26 mouse cellular contexts compared by ENCODE assay signal in genomic region chr1:169367316-169367715, GRCm38 (mm10).
DNase-seq lines count a peak whose midpoint lies in the region; ATAC-seq lines count a peak whose summit lies in the region.
"Had no signal": no experiment of that assay in that cellular context is flagged by ENCODE, and none has a peak within 500 bp of the region (broad histone marks: within the 10 kb centered on the region; RNA-seq: fewer than 3 reads in every experiment).

No protein-coding gene starts in this region.

- no peak overlapping the region for H3K4me3 ChIP-seq in forebrain, embryonic 10.5 days
- H3K4me3 ChIP-seq in forebrain, embryonic 15.5 days = no peak overlapping the region
- H3K4me3 ChIP-seq in hindbrain, embryonic 14.5 days (replicated peaks; ENCODE audit: low read length) = no peak overlapping the region
- no peak overlapping the region for H3K4me3 ChIP-seq in hindbrain, embryonic 12.5 days
- no peak overlapping the region for H3K4me3 ChIP-seq in kidney, embryonic 16.5 days (ENCODE audit: low read length)
- H3K4me3 ChIP-seq in midbrain, embryonic 14.5 days (replicated peaks; ENCODE audit: low read depth, low read length) = no peak overlapping the region
- no peak overlapping the region for H3K4me3 ChIP-seq in midbrain, embryonic 15.5 days
- H3K4me3 ChIP-seq: embryonic facial prominence, embryonic 10.5 days; embryonic facial prominence, embryonic 13.5 days; erythroblast, embryonic 14.5 days; heart, adult 2 months; heart, embryonic 10.5 days; heart, embryonic 13.5 days; hindbrain, embryonic 15.5 days had no signal

- no peak for ATAC-seq in forebrain, embryonic 15.5 days (replicated peaks)
- ATAC-seq in hindbrain, embryonic 14.5 days (ENCODE audit: low FRiP score) = no peak
- ATAC-seq in hindbrain, embryonic 12.5 days (ENCODE audit: low FRiP score) = no peak
- ATAC-seq in kidney, embryonic 16.5 days (ENCODE audit: low FRiP score, low TSS enrichment) = no peak; the same call in 1 of the 2 replicates
- ATAC-seq in midbrain, embryonic 14.5 days (ENCODE audit: low FRiP score, low TSS enrichment) = no peak
- no peak for ATAC-seq in midbrain, embryonic 15.5 days (replicated peaks)
- ATAC-seq: activated CD4-positive, CD25-positive, alpha-beta regulatory T cell, adult 4 months had no signal

- no peaks in the 10 kb centered on the region for H3K36me3 ChIP-seq in forebrain, embryonic 10.5 days (replicated peaks)
- no peaks in the 10 kb centered on the region for H3K36me3 ChIP-seq in forebrain, embryonic 15.5 days
- no peaks in the 10 kb centered on the region for H3K36me3 ChIP-seq in hindbrain, embryonic 14.5 days (replicated peaks; ENCODE audit: control insufficient read depth, insufficient read depth)
- no peaks in the 10 kb centered on the region for H3K36me3 ChIP-seq in hindbrain, embryonic 12.5 days
- no peaks in the 10 kb centered on the region for H3K36me3 ChIP-seq in kidney, embryonic 16.5 days (ENCODE audit: insufficient read depth, low read length)
- H3K36me3 ChIP-seq in midbrain, embryonic 14.5 days (ENCODE audit: control insufficient read depth, insufficient read depth, low read length) = no peaks in the 10 kb centered on the region
- no peaks in the 10 kb centered on the region for H3K36me3 ChIP-seq in midbrain, embryonic 15.5 days (replicated peaks)
- H3K36me3 ChIP-seq: embryonic facial prominence, embryonic 10.5 days; embryonic facial prominence, embryonic 13.5 days; heart, embryonic 10.5 days; heart, embryonic 13.5 days; hindbrain, embryonic 15.5 days had no signal

- no peak overlapping the region for H3K4me2 ChIP-seq in forebrain, embryonic 15.5 days (replicated peaks)
- H3K4me2 ChIP-seq in hindbrain, embryonic 14.5 days (replicated peaks) = no peak overlapping the region
- no peak overlapping the region for H3K4me2 ChIP-seq in hindbrain, embryonic 12.5 days (replicated peaks)
- 0 out of 2 replicates have a peak overlapping the region, but pooled peaks have one; percentile 12 for H3K4me2 ChIP-seq in kidney, embryonic 16.5 days (replicated peaks; ENCODE audit: low read depth, low read length)
- no peak overlapping the region for H3K4me2 ChIP-seq in midbrain, embryonic 14.5 days (ENCODE audit: low read length)
- no peak overlapping the region for H3K4me2 ChIP-seq in midbrain, embryonic 15.5 days
- H3K4me2 ChIP-seq: embryonic facial prominence, embryonic 13.5 days; heart, embryonic 13.5 days; hindbrain, embryonic 15.5 days had no signal

- DNase-seq in forebrain, embryonic 10.5 days (ENCODE audit: extremely low spot score, low spot score) = peak; percentile 6
- DNase-seq in hindbrain, embryonic 14.5 days (ENCODE audit: low spot score) = no peak
- no peak for DNase-seq in kidney, adult 11 months
- no peak for DNase-seq in midbrain, embryonic 14.5 days
- DNase-seq: adrenal gland, adult 8-10 months; adrenal gland, postnatal 25 days; cerebellum, adult 11-12 months; cerebellum, adult 8-10 months; cerebellum, postnatal 10 days; cerebellum, postnatal 36 days; gastrocnemius, postnatal 10 days; gastrocnemius, postnatal 36 days; heart, adult 2 months; heart, postnatal 14 days; heart, postnatal 4 days had no signal

- no peaks in the 10 kb centered on the region for H3K9me3 ChIP-seq in forebrain, embryonic 10.5 days
- no peaks in the 10 kb centered on the region for H3K9me3 ChIP-seq in forebrain, embryonic 15.5 days
- H3K9me3 ChIP-seq in hindbrain, embryonic 14.5 days (ENCODE audit: control insufficient read depth, low read length) = no peaks in the 10 kb centered on the region
- H3K9me3 ChIP-seq in hindbrain, embryonic 12.5 days (replicated peaks) = no peaks in the 10 kb centered on the region
- H3K9me3 ChIP-seq in kidney, embryonic 16.5 days (ENCODE audit: low read length) = no peaks in the 10 kb centered on the region; the same call in 1 of the 2 replicates
- H3K9me3 ChIP-seq in midbrain, embryonic 14.5 days (ENCODE audit: control insufficient read depth, low read length) = no peaks in the 10 kb centered on the region
- no peaks in the 10 kb centered on the region for H3K9me3 ChIP-seq in midbrain, embryonic 15.5 days
- H3K9me3 ChIP-seq: embryonic facial prominence, embryonic 10.5 days; embryonic facial prominence, embryonic 13.5 days; heart, embryonic 10.5 days; heart, embryonic 13.5 days; hindbrain, embryonic 15.5 days had no signal

- no peak overlapping the region for H3K9ac ChIP-seq in forebrain, embryonic 15.5 days (replicated peaks)
- H3K9ac ChIP-seq in hindbrain, embryonic 14.5 days = no peak overlapping the region
- no peak overlapping the region for H3K9ac ChIP-seq in hindbrain, embryonic 12.5 days
- H3K9ac ChIP-seq in kidney, embryonic 16.5 days (replicated peaks; ENCODE audit: low read length) = no peak overlapping the region
- no peak overlapping the region for H3K9ac ChIP-seq in midbrain, embryonic 14.5 days (replicated peaks; ENCODE audit: low read length)
- no peak overlapping the region for H3K9ac ChIP-seq in midbrain, embryonic 15.5 days
- H3K9ac ChIP-seq: embryonic facial prominence, embryonic 13.5 days; heart, embryonic 13.5 days; hindbrain, embryonic 15.5 days had no signal

- WGBS in forebrain, embryonic 10.5 days = 55% methylated on average over 4 of the region's 4 CpGs
- WGBS in forebrain, embryonic 15.5 days = 65% methylated on average over 4 of the region's 4 CpGs
- 57% methylated on average over 4 of the region's 4 CpGs for WGBS in hindbrain, embryonic 14.5 days
- WGBS in hindbrain, embryonic 12.5 days = 55% methylated on average over 4 of the region's 4 CpGs
- 15% methylated on average over 4 of the region's 4 CpGs for WGBS in kidney, embryonic 16.5 days
- WGBS in midbrain, embryonic 14.5 days = 69% methylated on average over 4 of the region's 4 CpGs
- WGBS in midbrain, embryonic 15.5 days = 74% methylated on average over 4 of the region's 4 CpGs

- H3K27ac ChIP-seq in forebrain, embryonic 10.5 days = no peak overlapping the region
- H3K27ac ChIP-seq in forebrain, embryonic 15.5 days (replicated peaks) = no peak overlapping the region
- 0 out of 2 replicates have a peak overlapping the region, but pooled peaks have one; percentile 9 for H3K27ac ChIP-seq in hindbrain, embryonic 14.5 days
- no peak overlapping the region; the same call in 1 of the 2 replicates for H3K27ac ChIP-seq in hindbrain, embryonic 12.5 days
- H3K27ac ChIP-seq in kidney, embryonic 16.5 days (ENCODE audit: low read length) = peak overlapping the region; percentile 81
- 0 out of 2 replicates have a peak overlapping the region, but pooled peaks have one; percentile 45 for H3K27ac ChIP-seq in midbrain, embryonic 14.5 days (replicated peaks; ENCODE audit: low read depth, low read length)
- H3K27ac ChIP-seq in midbrain, embryonic 15.5 days = no peak overlapping the region
- H3K27ac ChIP-seq: embryonic facial prominence, embryonic 13.5 days; heart, adult 2 months; heart, embryonic 10.5 days; heart, embryonic 13.5 days; hindbrain, embryonic 15.5 days had no signal

- no peaks in the 10 kb centered on the region for H3K27me3 ChIP-seq in forebrain, embryonic 10.5 days (ENCODE audit: poor library complexity, severe bottlenecking)
- H3K27me3 ChIP-seq in forebrain, embryonic 15.5 days = no peaks in the 10 kb centered on the region
- no peaks in the 10 kb centered on the region for H3K27me3 ChIP-seq in hindbrain, embryonic 14.5 days (ENCODE audit: control insufficient read depth, insufficient read depth, low read length)
- H3K27me3 ChIP-seq in hindbrain, embryonic 12.5 days = no peaks in the 10 kb centered on the region
- no peaks in the 10 kb centered on the region for H3K27me3 ChIP-seq in kidney, embryonic 16.5 days (ENCODE audit: insufficient read depth, low read length)
- no peaks in the 10 kb centered on the region for H3K27me3 ChIP-seq in midbrain, embryonic 14.5 days (ENCODE audit: control insufficient read depth, insufficient read depth, low read length)
- no peaks in the 10 kb centered on the region for H3K27me3 ChIP-seq in midbrain, embryonic 15.5 days (replicated peaks)
- H3K27me3 ChIP-seq: embryonic facial prominence, embryonic 13.5 days; heart, embryonic 13.5 days; hindbrain, embryonic 15.5 days had no signal

- H3K4me1 ChIP-seq in forebrain, embryonic 10.5 days = peaks cover 25% of the 10 kb centered on the region
- H3K4me1 ChIP-seq in forebrain, embryonic 15.5 days = peaks cover 9% of the 10 kb centered on the region
- H3K4me1 ChIP-seq in hindbrain, embryonic 14.5 days (replicated peaks; ENCODE audit: control insufficient read depth, insufficient read depth, low read length) = 0 out of 2 replicates have a peak, but pooled peaks cover 5% of the 10 kb centered on the region
- H3K4me1 ChIP-seq in hindbrain, embryonic 12.5 days = peaks cover 5% of the 10 kb centered on the region
- H3K4me1 ChIP-seq in kidney, embryonic 16.5 days (ENCODE audit: insufficient read depth, low read length) = peaks cover 19% of the 10 kb centered on the region
- 0 out of 2 replicates have a peak, but pooled peaks cover 6% of the 10 kb centered on the region for H3K4me1 ChIP-seq in midbrain, embryonic 14.5 days (ENCODE audit: control insufficient read depth, insufficient read depth, low read length)
- peaks cover 7% of the 10 kb centered on the region for H3K4me1 ChIP-seq in midbrain, embryonic 15.5 days
- H3K4me1 ChIP-seq: heart, embryonic 13.5 days had no signal

Comparison
In these comparisons a context has a peak if more than half of its experiments do, and no peak if none do; other contexts are left out.
1. H3K27ac ChIP-seq: peak in hindbrain, embryonic 14.5 days (single experiment), kidney, embryonic 16.5 days (single experiment) and midbrain, embryonic 14.5 days (single experiment); none in forebrain, embryonic 10.5 days (single experiment), forebrain, embryonic 15.5 days (single experiment), hindbrain, embryonic 12.5 days (single experiment) and midbrain, embryonic 15.5 days (single experiment).